Mouse (Mus musculus): ENCODE data around the gene Bcas3. TPM values are rescaled to one million over a fixed set of nuclear protein-coding genes. Genes with fewer than 3 reads are reported as not detected.

Gene Bcas3
- total and polyA plus RNA-seq, 2 experiments from 2014 or later = 31.6 to 32.3 TPM

GRCm38 (mm10) chr11:85524841-85525500 lies 172.0 kb downstream of the Bcas3 start:
- no peak overlapping the region for H3K4me3 ChIP-seq (ENCODE audit: low read length)
- H3K36me3 ChIP-seq (ENCODE audit: insufficient read depth, low read length) = no peaks in the 10 kb centered on the region
- H3K9me3 ChIP-seq (ENCODE audit: low read length) = no peaks in the 10 kb centered on the region
- WGBS = 17% methylated on average over 16 of the region's 16 CpGs
- H3K27ac ChIP-seq = no peak overlapping the region
- no peak for TF ChIP-seq CTCF (IDR thresholded peaks at IDR 0.05; ENCODE audit: low read depth)
- ATAC-seq (no peak), DNase-seq (ENCODE audit: low spot score) (peak; percentile 44)
- H3K27me3 ChIP-seq (ENCODE audit: insufficient read depth, low read length) = 0 out of 2 replicates have a peak, but pooled peaks cover 8% of the 10 kb centered on the region
- H3K4me2 ChIP-seq (ENCODE audit: low read depth, low read length) = peak overlapping the region; percentile 68
- peaks cover 6% of the 10 kb centered on the region for H3K4me1 ChIP-seq (ENCODE audit: insufficient read depth, low read length)
- no peak overlapping the region for H3K9ac ChIP-seq (replicated peaks; ENCODE audit: low read length)

GRCm38 (mm10) chr11:85525501-85525885 lies 172.5 kb downstream of the Bcas3 start:
- Histone ChIP-seq H3K9me3 (ENCODE audit: low read length) (no peaks in the 10 kb centered on the region), H3K4me2 (ENCODE audit: low read depth, low read length) (peak overlapping the region; percentile 68), H3K36me3 (ENCODE audit: insufficient read depth, low read length) (no peaks in the 10 kb centered on the region), H3K27ac (no peak overlapping the region), H3K27me3 (ENCODE audit: insufficient read depth, low read length) (0 out of 2 replicates have a peak, but pooled peaks cover 8% of the 10 kb centered on the region), H3K4me1 (ENCODE audit: insufficient read depth, low read length) (peaks cover 6% of the 10 kb centered on the region), H3K9ac (replicated peaks; ENCODE audit: low read length) (no peak overlapping the region), H3K4me3 (ENCODE audit: low read length) (no peak overlapping the region)
- TF ChIP-seq CTCF (IDR thresholded peaks at IDR 0.05; ENCODE audit: low read depth) = no peak
- ATAC-seq (no peak), DNase-seq (ENCODE audit: low spot score) (no peak)
- WGBS = 45% methylated on average over 10 of the region's 10 CpGs

GRCm38 (mm10) chr11:85525979-85526775 lies 173.2 kb downstream of the Bcas3 start:
- DNase-seq (ENCODE audit: low spot score) (no peak), ATAC-seq (no peak)
- Histone ChIP-seq H3K9ac (replicated peaks; ENCODE audit: low read length) (no peak overlapping the region), H3K4me1 (ENCODE audit: insufficient read depth, low read length) (peaks cover 6% of the 10 kb centered on the region), H3K27ac (no peak overlapping the region), H3K4me3 (ENCODE audit: low read length) (no peak overlapping the region), H3K27me3 (ENCODE audit: insufficient read depth, low read length) (0 out of 2 replicates have a peak, but pooled peaks cover 8% of the 10 kb centered on the region), H3K9me3 (ENCODE audit: low read length) (no peaks in the 10 kb centered on the region), H3K36me3 (ENCODE audit: insufficient read depth, low read length) (no peaks in the 10 kb centered on the region), H3K4me2 (ENCODE audit: low read depth, low read length) (peak overlapping the region; percentile 68)
- no peak for TF ChIP-seq CTCF (IDR thresholded peaks at IDR 0.05; ENCODE audit: low read depth)
- whole genome bisulfite sequencing = 58% methylated on average over 11 of the region's 11 CpGs

GRCm38 (mm10) chr11:85527261-85527660 lies 174.3 kb downstream of the Bcas3 start:
- no peak overlapping the region for H3K27ac ChIP-seq
- no peak for DNase-seq (ENCODE audit: low spot score)

GRCm38 (mm10) chr11:85529531-85530285 lies 176.7 kb downstream of the Bcas3 start:
- H3K27me3 ChIP-seq (ENCODE audit: insufficient read depth, low read length) = 0 out of 2 replicates have a peak, but pooled peaks cover 8% of the 10 kb centered on the region
- ATAC-seq (no peak), DNase-seq (ENCODE audit: low spot score) (no peak)
- H3K4me2 ChIP-seq (ENCODE audit: low read depth, low read length) = no peak overlapping the region
- no peak for TF ChIP-seq CTCF (IDR thresholded peaks at IDR 0.05; ENCODE audit: low read depth)
- no peaks in the 10 kb centered on the region for H3K36me3 ChIP-seq (ENCODE audit: insufficient read depth, low read length)
- no peak overlapping the region for H3K4me3 ChIP-seq (ENCODE audit: low read length)
- H3K27ac ChIP-seq = no peak overlapping the region
- H3K4me1 ChIP-seq (ENCODE audit: insufficient read depth, low read length) = peaks cover 4% of the 10 kb centered on the region
- H3K9ac ChIP-seq (replicated peaks; ENCODE audit: low read length) = no peak overlapping the region
- no peaks in the 10 kb centered on the region for H3K9me3 ChIP-seq (ENCODE audit: low read length)
- 75% methylated on average over 5 of the region's 5 CpGs for WGBS

More at GRCm38 (mm10) chr11:85527261-85527660, 174.3 kb downstream of the Bcas3 start:
- no peaks in the 10 kb centered on the region for H3K36me3 ChIP-seq (ENCODE audit: insufficient read depth, low read length)
- 0 out of 2 replicates have a peak, but pooled peaks cover 8% of the 10 kb centered on the region for H3K27me3 ChIP-seq (ENCODE audit: insufficient read depth, low read length)
- 57% methylated on average over 5 of the region's 5 CpGs for WGBS
- H3K9me3 ChIP-seq (ENCODE audit: low read length) = no peaks in the 10 kb centered on the region
- H3K4me3 ChIP-seq (ENCODE audit: low read length) = no peak overlapping the region
- H3K9ac ChIP-seq (replicated peaks; ENCODE audit: low read length) = no peak overlapping the region
- TF ChIP-seq CTCF (IDR thresholded peaks at IDR 0.05; ENCODE audit: low read depth) = no peak
- no peak overlapping the region for H3K4me2 ChIP-seq (ENCODE audit: low read depth, low read length)
- peaks cover 6% of the 10 kb centered on the region for H3K4me1 ChIP-seq (ENCODE audit: insufficient read depth, low read length)
- no peak for ATAC-seq

- Histone ChIP-seq H3K36me3 (ENCODE audit: insufficient read depth, low read length) (no peaks in the 10 kb centered on the region), H3K27ac (no peak overlapping the region), H3K4me1 (ENCODE audit: insufficient read depth, low read length) (no peaks in the 10 kb centered on the region), H3K4me2 (ENCODE audit: low read depth, low read length) (no peak overlapping the region), H3K4me3 (ENCODE audit: low read length) (no peak overlapping the region), H3K9ac (replicated peaks; ENCODE audit: low read length) (no peak overlapping the region), H3K27me3 (ENCODE audit: insufficient read depth, low read length) (no peaks in the 10 kb centered on the region), H3K9me3 (ENCODE audit: low read length) (no peaks in the 10 kb centered on the region)
- ATAC-seq = no peak
- WGBS = 86% methylated on average over 4 of the region's 4 CpGs
- no peak for TF ChIP-seq CTCF (IDR thresholded peaks at IDR 0.05; ENCODE audit: low read depth)
- DNase-seq (ENCODE audit: low spot score) = no peak
Measured at GRCm38 (mm10) chr11:85540989-85541388, 188.0 kb downstream of the Bcas3 start.
